Mouse (Mus musculus) CH12.LX (cell line): ENCODE data around the gene Lmna. TPM values are rescaled to one million over a fixed set of nuclear protein-coding genes. Genes with fewer than 3 reads are reported as not detected.

Experiments
- DNase-seq: peaks from one replicate; pipeline ENCODE4 v3.0.0-alpha.2; 2013; ENCODE audit errors: extremely low read depth
- H3K27ac ChIP-seq: 2 replicates; pipeline ENCODE4 v1.5.1; 2012; ENCODE audit warnings: low read depth, mild to moderate bottlenecking, control low read depth, moderate library complexity; ENCODE audit not compliant: insufficient read depth
- H3K27me3 ChIP-seq: replicated peaks from 2 replicates; pipeline ENCODE3; 2012; ENCODE audit warnings: inconsistent platforms
- H3K36me3 ChIP-seq, 2 experiments: replicated peaks in 1 of 2; 2 replicates each; pipeline versions ENCODE3 to v1.6.1; 2012; ENCODE audit warnings: inconsistent platforms in 1 of 2, low read length in 1 of 2, mild to moderate bottlenecking in 1 of 2, mixed read lengths in 1 of 2, moderate library complexity in 1 of 2; ENCODE audit not compliant: control insufficient read depth in 1 of 2, insufficient read depth in 1 of 2
- H3K4me1 ChIP-seq, 2 experiments: 2 replicates each; pipeline ENCODE4 v1.6.1; 2012; ENCODE audit warnings: inconsistent platforms in 1 of 2, moderate library complexity in 1 of 2; ENCODE audit not compliant: insufficient read depth in 2 of 2, control insufficient read depth in 1 of 2
- H3K4me2 ChIP-seq: 2 replicates; pipeline ENCODE4 v1.6.1; 2012; ENCODE audit warnings: low read depth, mild to moderate bottlenecking, control low read depth; ENCODE audit not compliant: poor library complexity, insufficient read depth, severe bottlenecking
- H3K4me3 ChIP-seq, 3 experiments: fragments of 150-350 bp in 1 of 3; sonication (generic) in 1 of 3; replicated peaks in 1 of 3; 2 replicates each; pipeline versions ENCODE3 to v1.5.1; 2011 to 2012; ENCODE audit warnings: low read depth in 2 of 3, low read length in 2 of 3, mild to moderate bottlenecking in 2 of 3, moderate library complexity in 2 of 3, control low read depth in 1 of 3, improper control_type of control experiment in 1 of 3, inconsistent platforms in 1 of 3, mixed read lengths in 1 of 3; ENCODE audit not compliant: poor library complexity in 1 of 3
- H3K79me2 ChIP-seq: replicated peaks from 2 replicates; pipeline ENCODE4 v1.6.1; 2012; ENCODE audit warnings: mild to moderate bottlenecking, moderate library complexity; ENCODE audit not compliant: control insufficient read depth, poor library complexity, insufficient read depth, severe bottlenecking; ENCODE audit errors: extremely low read depth
- H3K9ac ChIP-seq: 2 replicates; pipeline ENCODE4 v1.6.1; 2012; ENCODE audit warnings: low read depth, mild to moderate bottlenecking, control low read depth, moderate library complexity; ENCODE audit not compliant: insufficient read depth
- H3K9me3 ChIP-seq: replicated peaks from 2 replicates; pipeline ENCODE3; 2012; ENCODE audit warnings: low read length, inconsistent platforms, mixed read lengths
- BHLHE40 ChIP-seq: IDR thresholded peaks from 2 replicates; pipeline ENCODE4 v1.6.1; 2011; ENCODE audit warnings: mild to moderate bottlenecking, low read depth, low read length, improper control_type of control experiment
- CHD1 ChIP-seq: IDR thresholded peaks from 2 replicates; pipeline ENCODE4 v1.6.1; 2012; ENCODE audit warnings: low read depth, low read length, improper control_type of control experiment, inconsistent platforms
- CTCF ChIP-seq, 2 experiments: IDR thresholded peaks in 1 of 2; conservative IDR thresholded peaks in 1 of 2; 2 replicates each; pipeline ENCODE4 v1.5.1; 2011 to 2012; ENCODE audit warnings: low read depth in 2 of 2, low read length in 2 of 2, improper control_type of control experiment in 1 of 2, inconsistent platforms in 1 of 2, mild to moderate bottlenecking in 1 of 2, moderate library complexity in 1 of 2
- ETS1 ChIP-seq: conservative IDR thresholded peaks from 2 replicates; pipeline ENCODE4 v1.6.1; 2012; ENCODE audit warnings: low read depth, mild to moderate bottlenecking, inconsistent platforms, low read length, improper control_type of control experiment, moderate library complexity
- JUN ChIP-seq: IDR thresholded peaks from 2 replicates; pipeline ENCODE4 v1.6.1; 2011; ENCODE audit warnings: low read depth, mild to moderate bottlenecking, low read length, improper control_type of control experiment, moderate library complexity; ENCODE audit not compliant: insufficient read depth
- KAT2A ChIP-seq: IDR thresholded peaks from 2 replicates; pipeline ENCODE4 v1.6.1; 2012; ENCODE audit warnings: low read length, improper control_type of control experiment, inconsistent platforms; ENCODE audit not compliant: insufficient replicate concordance
- NELFE ChIP-seq: IDR thresholded peaks from 2 replicates; pipeline ENCODE4 v1.6.1; 2011; ENCODE audit warnings: low read depth, low read length, improper control_type of control experiment
- POLR2AphosphoS2 ChIP-seq: IDR thresholded peaks from 2 replicates; pipeline ENCODE4 v1.6.1; 2011; ENCODE audit warnings: low read depth, low read length, improper control_type of control experiment
- RAD21 ChIP-seq: IDR thresholded peaks from 2 replicates; pipeline ENCODE4 v1.6.1; 2011; ENCODE audit warnings: low read depth, mild to moderate bottlenecking, low read length, improper control_type of control experiment, moderate library complexity
- SIN3A ChIP-seq: IDR thresholded peaks from 2 replicates; pipeline ENCODE4 v1.6.1; 2012; ENCODE audit warnings: low read length, improper control_type of control experiment, inconsistent platforms
- SMC3 ChIP-seq: IDR thresholded peaks from 2 replicates; pipeline ENCODE4 v1.6.1; 2011; ENCODE audit warnings: low read depth, low read length, improper control_type of control experiment
- TCF12 ChIP-seq: IDR thresholded peaks from 2 replicates; pipeline ENCODE4 v1.6.1; 2014; ENCODE audit warnings: low read depth, mild to moderate bottlenecking, inconsistent platforms, low read length, improper control_type of control experiment
- UBTF ChIP-seq: IDR thresholded peaks from 2 replicates; pipeline ENCODE4 v1.6.1; 2012; ENCODE audit warnings: low read depth, mild to moderate bottlenecking, inconsistent platforms, low read length, improper control_type of control experiment, moderate library complexity
- USF2 ChIP-seq: conservative IDR thresholded peaks from 2 replicates; pipeline ENCODE4 v1.6.1; 2011; ENCODE audit warnings: low read depth, low read length, improper control_type of control experiment
- dilution Hi-C: fragments of 300-500 bp; cut with MboI; formaldehyde crosslinking; loops from 2 replicates; pipeline ENCODE4 v1.14.3; 2020; ENCODE audit warnings: low sequenced_read_pairs; ENCODE audit not compliant: extremely low pct_unique_long_range_greater_than_20kb, extremely low pct_ligation_motif_present
- in situ Hi-C: fragments of 300-500 bp; cut with MboI; formaldehyde crosslinking; loops from 3 replicates; pipeline ENCODE4 v1.14.3; 2019; ENCODE audit warnings: low sequenced_read_pairs, low pct_ligation_motif_present, low pct_unique_long_range_greater_than_20kb, mixed read lengths
- polyA plus RNA-seq: library from polyadenylated mRNA; unstranded; fragments of >175 nt; gene quantifications from 2 replicates; pipeline ENCODE4 v1.2.1, GENCODE M21; 2012; ENCODE audit warnings: low read depth; ENCODE audit not compliant: insufficient read length
- total RNA-seq, 2 experiments: library from RNA; depleted of rRNA; stranded (reverse); fragments of 300-350 nt in 1 of 2; fragments of >200 nt in 1 of 2; gene quantifications; 2 replicates each; pipeline ENCODE4 v1.2.3; 2012 to 2014

The Lmna gene
- total and polyA plus RNA-seq, 3 experiments, result 16.1 to 67.7 (median 17.2) TPM

DNA sequence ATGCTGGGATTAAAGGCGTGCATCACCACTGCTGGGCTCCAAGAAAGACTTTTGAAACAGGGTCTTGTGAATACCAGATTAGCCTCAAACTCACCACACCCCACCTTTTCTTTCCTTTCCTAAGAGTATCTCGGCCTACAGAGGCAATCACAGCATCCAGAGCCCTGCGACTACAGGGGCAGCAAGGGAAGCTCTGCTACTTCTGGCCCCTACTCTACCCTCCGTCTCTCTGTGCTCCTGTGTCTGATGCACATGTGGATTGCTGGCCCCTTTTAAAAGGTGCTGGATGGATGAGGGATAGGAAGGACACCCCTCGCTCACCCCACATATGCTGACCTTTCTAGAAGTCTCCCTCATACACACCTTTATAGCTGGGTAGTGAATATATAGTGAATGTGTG lies 29.1 kb downstream of the Lmna start:
- Histone ChIP-seq H3K79me2 (no peaks in the 10 kb centered on the region), H3K27me3 (peaks cover 20% of the 10 kb centered on the region), H3K9me3 (no peaks in the 10 kb centered on the region), H3K27ac (no peak overlapping the region), H3K9ac (no peak overlapping the region), H3K36me3 (peaks cover 18 to 33% of the 10 kb centered on the region in 2 experiments), H3K4me1 (0 out of 4 replicates have a peak, but pooled peaks cover 0 to 2% of the 10 kb centered on the region in 2 experiments), H3K4me3 (no peak overlapping the region), H3K4me2 (no peak overlapping the region)
- dilution Hi-C loops, result no loop called here
- in situ Hi-C loops, result no loop called here
- TF ChIP-seq SMC3, result no peak
- TF ChIP-seq POLR2AphosphoS2, result no peak
- TF ChIP-seq ETS1, result no peak
- TF ChIP-seq CTCF (conservative IDR thresholded peaks at IDR 0.05 in 1 of 2, IDR thresholded peaks at IDR 0.05 in 1 of 2; ENCODE audit: low read depth in 2 of 2, low read length in 2 of 2), result no peak
- DNase-seq, result no peak

DNA sequence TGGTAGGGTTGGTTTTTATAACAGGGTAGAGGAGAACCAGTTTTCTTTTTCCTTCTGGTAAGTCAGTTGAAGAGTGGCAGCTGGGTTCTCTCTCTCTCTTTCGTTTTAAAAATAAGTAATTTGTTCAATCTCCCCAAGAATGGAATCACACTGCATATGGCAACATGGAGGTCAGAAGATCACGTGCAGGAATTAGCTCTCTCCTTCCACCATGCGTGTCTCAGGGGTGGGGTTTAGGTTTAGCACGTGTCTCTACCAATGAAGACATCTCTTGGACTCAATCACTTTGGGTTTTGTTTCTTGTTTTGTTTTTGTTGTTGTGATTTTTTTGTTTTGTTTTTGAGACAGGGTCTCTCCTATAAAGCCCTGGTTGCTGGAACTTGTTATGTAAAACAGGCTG lies 29.9 kb downstream of the Lmna start:
- H3K4me2 ChIP-seq, result no peak overlapping the region
- no peak overlapping the region for H3K9ac ChIP-seq
- peaks cover 16 to 28% of the 10 kb centered on the region in 2 experiments for H3K36me3 ChIP-seq
- H3K27ac ChIP-seq, result no peak overlapping the region
- TF ChIP-seq JUN, result no peak
- no peak for TF ChIP-seq TCF12
- 0 out of 2 replicates have a peak, but pooled peaks have one; percentile 22 for TF ChIP-seq BHLHE40
- no peak for TF ChIP-seq UBTF
- TF ChIP-seq CTCF (conservative IDR thresholded peaks at IDR 0.05 in 1 of 2, IDR thresholded peaks at IDR 0.05 in 1 of 2; ENCODE audit: low read depth in 2 of 2, low read length in 2 of 2), result no peak
- TF ChIP-seq KAT2A, result no peak
- no peak for TF ChIP-seq NELFE
- dilution Hi-C loops (no loop called here), in situ Hi-C loops (no loop called here)
- no peaks in the 10 kb centered on the region for H3K9me3 ChIP-seq
- no peaks in the 10 kb centered on the region for H3K79me2 ChIP-seq
- peaks cover 17% of the 10 kb centered on the region for H3K27me3 ChIP-seq
- DNase-seq, result no peak
- H3K4me1 ChIP-seq, result 0 out of 4 replicates have a peak, but pooled peaks cover 0 to 2% of the 10 kb centered on the region in 2 experiments
- no peak overlapping the region for H3K4me3 ChIP-seq

DNA sequence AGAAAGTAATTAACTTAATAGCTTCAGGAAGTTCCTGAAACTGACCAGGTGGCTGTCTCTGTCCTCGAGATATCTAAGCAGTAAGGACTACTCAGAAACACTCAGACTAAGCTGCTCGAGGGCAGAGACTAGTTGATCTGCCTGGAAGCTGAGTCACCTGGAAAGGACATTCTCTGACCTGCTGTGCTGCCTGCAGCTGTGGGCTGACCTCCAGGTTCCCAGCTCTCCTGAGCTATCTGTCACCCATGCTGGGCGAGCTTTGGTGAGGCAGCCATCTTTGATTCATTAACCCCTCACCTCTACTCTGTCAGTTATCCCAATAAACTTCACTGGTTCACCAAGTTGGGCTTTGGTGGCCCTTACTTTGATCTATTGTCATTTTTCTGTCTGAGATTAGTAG lies 30.6 kb downstream of the Lmna start:
- DNase-seq, result no peak
- Histone ChIP-seq H3K4me3 (no peak overlapping the region), H3K9ac (no peak overlapping the region), H3K4me2 (no peak overlapping the region), H3K4me1 (0 out of 4 replicates have a peak, but pooled peaks cover 0 to 2% of the 10 kb centered on the region in 2 experiments), H3K36me3 (peaks cover 11 to 23% of the 10 kb centered on the region in 2 experiments), H3K27me3 (peaks cover 16% of the 10 kb centered on the region), H3K9me3 (no peaks in the 10 kb centered on the region), H3K27ac (no peak overlapping the region), H3K79me2 (no peaks in the 10 kb centered on the region)
- TF ChIP-seq USF2 (no peak), SIN3A (no peak), ETS1 (no peak), RAD21 (no peak), CHD1 (no peak), SMC3 (no peak), JUN (no peak)
- in situ Hi-C loops (no loop called here), dilution Hi-C loops (no loop called here)
